Mouse (Mus musculus) B cell, adult 62 days (primary cell): Measurements from ENCODE around the gene Btbd35f4. TPM values are rescaled to one million over a fixed set of nuclear protein-coding genes. Genes with fewer than 3 reads are reported as not detected.

ENCODE experiments used
- total RNA-seq: library from RNA; stranded (reverse); gene quantifications from 4 replicates; pipeline ENCODE4 v1.2.4, GENCODE M21; 2023

The Btbd35f4 gene
- total RNA-seq = not detected in 4 replicates

DNA sequence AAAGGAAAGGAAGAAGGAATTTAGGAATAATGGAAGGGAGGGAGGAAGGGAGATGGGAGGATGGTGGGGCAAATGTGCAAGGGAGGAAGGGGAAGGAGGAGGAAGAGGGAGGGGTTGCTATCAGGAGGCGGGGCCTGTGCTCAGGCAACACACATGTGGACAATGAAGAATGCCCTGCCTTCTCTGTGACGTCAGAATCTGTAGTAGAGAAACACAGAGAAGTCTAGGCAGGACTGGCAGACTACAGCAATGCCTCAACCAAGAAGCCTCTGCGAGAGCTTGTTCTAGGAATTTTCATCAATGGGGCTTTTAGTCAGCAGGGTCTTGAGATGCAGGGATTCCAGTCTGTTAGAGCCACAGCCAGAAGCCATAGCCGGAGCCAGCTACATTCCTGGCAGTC lies at the start of gene Btbd35f4:
Gene Btbd35f4 (plus strand): TSS at position 301 of the 400 bp plus-strand sequence.

Other genes with a start within 250 kb of the Btbd35f4 start
- not detected in 4 replicates for gene Btbd35f27, start 151.6 kb downstream of the Btbd35f4 start, total RNA-seq